In the genomic region with DNA sequence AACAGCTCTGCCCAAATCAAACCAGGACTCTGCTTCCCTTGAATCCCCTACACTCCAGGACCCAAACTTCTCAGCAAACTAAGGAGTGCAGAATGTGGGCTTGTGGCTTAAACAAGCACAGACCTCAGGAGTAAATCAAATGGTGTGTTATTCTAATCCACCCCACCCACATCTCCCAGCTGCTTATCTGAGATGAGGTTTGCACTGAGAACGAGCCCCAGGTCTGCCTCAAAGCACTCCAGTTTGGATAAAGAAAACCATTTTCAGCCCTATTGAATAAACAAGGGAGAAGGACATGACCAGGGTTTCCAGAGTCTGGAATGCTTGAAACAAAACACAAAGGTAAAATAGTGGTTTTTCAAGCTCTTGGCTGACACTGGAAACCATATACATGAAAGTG, we compare ENCODE assay signal across 24 mouse cellular contexts.
"Had no signal": no experiment of that assay in that cellular context is flagged by ENCODE, and none has a peak within 500 bp of the region (broad histone marks: within the 10 kb centered on the region; RNA-seq: fewer than 3 reads in every experiment).

No protein-coding gene starts in this region.

- H3K4me2 ChIP-seq: heart, embryonic 11.5 days; heart, embryonic 13.5 days; heart, embryonic 15.5 days; hindbrain, embryonic 13.5 days; hindbrain, embryonic 15.5 days; limb, embryonic 13.5 days; limb, embryonic 15.5 days had no signal

- H3K27ac ChIP-seq: gastrocnemius, adult 2 months; heart, adult 2 months; heart, embryonic 13.5 days; heart, embryonic 15.5 days; hindbrain, embryonic 13.5 days; hindbrain, embryonic 15.5 days; hindbrain, postnatal 0 days; limb, embryonic 13.5 days; limb, embryonic 15.5 days had no signal

- ATAC-seq: forebrain, postnatal 0 days; hindbrain, postnatal 0 days; intestine, embryonic 16.5 days had no signal

- H3K4me3 ChIP-seq: gastrocnemius, adult 2 months; heart, adult 2 months; heart, embryonic 13.5 days; heart, embryonic 15.5 days; hindbrain, embryonic 13.5 days; hindbrain, embryonic 15.5 days; limb, embryonic 13.5 days; limb, embryonic 15.5 days had no signal

- H3K36me3 ChIP-seq: heart, embryonic 13.5 days; heart, embryonic 15.5 days; hindbrain, embryonic 13.5 days; hindbrain, embryonic 15.5 days; limb, embryonic 13.5 days; limb, embryonic 15.5 days had no signal

- H3K9ac ChIP-seq: forebrain, postnatal 0 days; heart, embryonic 13.5 days; heart, embryonic 15.5 days; hindbrain, embryonic 13.5 days; hindbrain, embryonic 15.5 days; limb, embryonic 13.5 days; limb, embryonic 15.5 days had no signal

- H3K4me1 ChIP-seq: heart, embryonic 15.5 days; limb, embryonic 15.5 days had no signal

- DNase-seq: forebrain, postnatal 0 days; gastrocnemius, adult 2 months; gastrocnemius, postnatal 10 days; gastrocnemius, postnatal 25 days; heart, adult 11 months; heart, adult 2 months; heart, postnatal 14 days; heart, postnatal 36 days; kidney, adult 11 months; kidney, adult 2 months; kidney, adult 9 months; kidney, postnatal 36 days; layer of hippocampus, adult 9-11 months; layer of hippocampus, postnatal 36 days; left cerebral cortex, postnatal 4 days had no signal

- H3K9me3 ChIP-seq: heart, embryonic 13.5 days; heart, embryonic 15.5 days; hindbrain, embryonic 13.5 days; hindbrain, embryonic 15.5 days; limb, embryonic 13.5 days; limb, embryonic 15.5 days had no signal

- H3K27me3 ChIP-seq: heart, embryonic 15.5 days had no signal
